Mouse (Mus musculus) bone marrow macrophage, adult 2 months (primary cell): ENCODE data around the gene Tjp2. TPM values are rescaled to one million over a fixed set of nuclear protein-coding genes. Genes with fewer than 3 reads are reported as not detected.

Source experiments
- H3K27ac ChIP-seq: 2 replicates; pipeline ENCODE4 v1.5.1; 2012; ENCODE audit warnings: low read depth, low read length; ENCODE audit not compliant: insufficient read depth
- H3K4me1 ChIP-seq: 2 replicates; pipeline ENCODE4 v1.6.1; 2012; ENCODE audit warnings: low read length; ENCODE audit not compliant: control insufficient read depth, insufficient read depth
- H3K4me3 ChIP-seq: 2 replicates; pipeline ENCODE4 v1.5.1; 2012; ENCODE audit warnings: mild to moderate bottlenecking, low read length, moderate library complexity; ENCODE audit not compliant: insufficient read depth
- CTCF ChIP-seq: IDR thresholded peaks from 2 replicates; pipeline ENCODE4 v1.5.1; 2012; ENCODE audit warnings: low read depth, mild to moderate bottlenecking, low read length, moderate library complexity
- POLR2A ChIP-seq: IDR thresholded peaks from 2 replicates; pipeline ENCODE4 v1.6.1; 2012; ENCODE audit warnings: mild to moderate bottlenecking, low read depth, low read length, borderline replicate concordance
- polyA plus RNA-seq: library from polyadenylated mRNA; stranded (reverse); fragments of >200 nt; gene quantifications from 2 replicates; pipeline ENCODE4 v1.2.4, GENCODE M21; 2012; ENCODE audit not compliant: missing spikeins, insufficient read depth, insufficient read length

Tjp2 gene
- polyA plus RNA-seq, 1 experiment = 6.5 TPM

GRCm38 (mm10) chr19:24054904-24055303 is 169.9 kb downstream of the Tjp2 start:
- Histone ChIP-seq H3K4me1 (peaks cover 18% of the 10 kb centered on the region), H3K4me3 (no peak overlapping the region), H3K27ac (peak overlapping the region; percentile 32; the same call in 1 of the 2 replicates)
- TF ChIP-seq CTCF = no peak
- no peak for TF ChIP-seq POLR2A

GRCm38 (mm10) chr19:24054265-24054664 is 170.6 kb downstream of the Tjp2 start:
- peaks cover 18% of the 10 kb centered on the region for H3K4me1 ChIP-seq
- no peak overlapping the region for H3K4me3 ChIP-seq
- TF ChIP-seq CTCF = no peak
- TF ChIP-seq POLR2A = no peak
- no peak overlapping the region for H3K27ac ChIP-seq

GRCm38 (mm10) chr19:24050514-24050913 is 174.3 kb downstream of the Tjp2 start:
- Histone ChIP-seq H3K27ac (no peak overlapping the region), H3K4me1 (peaks cover 13% of the 10 kb centered on the region), H3K4me3 (no peak overlapping the region)
- TF ChIP-seq CTCF = no peak
- TF ChIP-seq POLR2A = no peak

- no peak overlapping the region for H3K4me3 ChIP-seq
- no peak overlapping the region for H3K27ac ChIP-seq
- no peak for TF ChIP-seq CTCF
- no peak for TF ChIP-seq POLR2A
- H3K4me1 ChIP-seq = peaks cover 3% of the 10 kb centered on the region
These were observed 175.5 kb downstream of the Tjp2 start for GRCm38 (mm10) chr19:24049329-24049728.

GRCm38 (mm10) chr19:24046395-24046993 is 178.3 kb downstream of the Tjp2 start:
- TF ChIP-seq CTCF = no peak
- no peak for TF ChIP-seq POLR2A
- H3K27ac ChIP-seq = no peak overlapping the region
- no peak overlapping the region for H3K4me3 ChIP-seq
- no peaks in the 10 kb centered on the region for H3K4me1 ChIP-seq

Other genes starting within 250 kb of the Tjp2 start
- not detected in 2 replicates for gene Fam189a2, start 194.0 kb downstream of the Tjp2 start, polyA plus RNA-seq
- gene Fxn, start 55.6 kb upstream of the Tjp2 start, polyA plus RNA-seq = 3.1 and 3.6 TPM in 2 replicates